ENCODE assay signal across 11 mouse cellular contexts in the genomic region with DNA sequence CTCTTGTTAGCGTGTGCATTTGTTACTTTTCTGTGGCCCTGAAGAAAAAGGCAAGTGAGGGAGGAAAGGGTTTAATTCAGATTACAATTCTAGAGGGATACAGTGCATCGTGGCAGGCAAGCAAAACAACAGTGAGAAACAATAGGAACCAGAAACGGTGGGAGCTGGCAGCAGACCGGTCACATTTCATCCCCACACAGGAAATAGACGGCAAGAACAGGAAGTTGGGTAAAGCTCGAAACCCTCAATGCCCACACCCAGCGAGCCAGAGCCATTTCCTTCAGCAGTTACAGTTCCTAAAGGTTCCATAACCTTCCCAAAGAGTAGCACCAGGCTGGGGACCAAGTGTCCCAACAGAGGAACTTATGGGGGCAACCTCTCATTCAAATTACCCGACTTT.
"Had no signal": no experiment of that assay in that cellular context is flagged by ENCODE, and none has a peak within 500 bp of the region (broad histone marks: within the 10 kb centered on the region; RNA-seq: fewer than 3 reads in every experiment).

No protein-coding gene starts in this region.

- DNase-seq: kidney, adult 8-10 months; kidney, postnatal 25 days; lung, adult 2 months; lung, postnatal 36 days; retina, postnatal 1 day; right cerebral cortex, postnatal 4 days; spleen, adult 18-20 months; thymus, adult 18-20 months; thymus, postnatal 14 days had no signal

- ATAC-seq: lung, postnatal 0 days; midbrain, embryonic 16.5 days had no signal
